Mouse (Mus musculus): ENCODE data around the gene Prkag3. TPM values are rescaled to one million over a fixed set of nuclear protein-coding genes. Genes with fewer than 3 reads are reported as not detected.

Prkag3 gene
- total RNA-seq, 1 experiment from 2014 or later: 0.23 TPM

GRCm38 (mm10) chr1:74771467-74771844 lies 22.4 kb upstream of the Prkag3 start:
- no peak for ATAC-seq (ENCODE audit: extremely low read depth, insufficient number of reproducible peaks, low FRiP score, poor library complexity, severe bottlenecking)

GRCm38 (mm10) chr1:74770727-74771466 lies 21.9 kb upstream of the Prkag3 start:
- no peak for ATAC-seq (ENCODE audit: extremely low read depth, insufficient number of reproducible peaks, low FRiP score, poor library complexity, severe bottlenecking)

GRCm38 (mm10) chr1:74763081-74763480 lies 14.1 kb upstream of the Prkag3 start:
- ATAC-seq (ENCODE audit: extremely low read depth, insufficient number of reproducible peaks, low FRiP score, poor library complexity, severe bottlenecking): no peak

GRCm38 (mm10) chr1:74759773-74760172 lies 10.8 kb upstream of the Prkag3 start:
- no peak for ATAC-seq (ENCODE audit: extremely low read depth, insufficient number of reproducible peaks, low FRiP score, poor library complexity, severe bottlenecking)

- no peak for ATAC-seq (ENCODE audit: extremely low read depth, insufficient number of reproducible peaks, low FRiP score, poor library complexity, severe bottlenecking)
Observed at GRCm38 (mm10) chr1:74754175-74754785, 5.3 kb upstream of the Prkag3 start.

GRCm38 (mm10) chr1:74753266-74753974 lies 4.4 kb upstream of the Prkag3 start:
- ATAC-seq (ENCODE audit: extremely low read depth, insufficient number of reproducible peaks, low FRiP score, poor library complexity, severe bottlenecking): no peak

GRCm38 (mm10) chr1:74752833-74753232 lies 3.8 kb upstream of the Prkag3 start:
- ATAC-seq (ENCODE audit: extremely low read depth, insufficient number of reproducible peaks, low FRiP score, poor library complexity, severe bottlenecking): no peak

GRCm38 (mm10) chr1:74752150-74752549 lies 3.1 kb upstream of the Prkag3 start:
- ATAC-seq (ENCODE audit: extremely low read depth, insufficient number of reproducible peaks, low FRiP score, poor library complexity, severe bottlenecking): no peak

GRCm38 (mm10) chr1:74750683-74751082 lies 1.7 kb upstream of the Prkag3 start:
- ATAC-seq (ENCODE audit: extremely low read depth, insufficient number of reproducible peaks, low FRiP score, poor library complexity, severe bottlenecking): no peak

- ATAC-seq (ENCODE audit: extremely low read depth, insufficient number of reproducible peaks, low FRiP score, poor library complexity, severe bottlenecking): no peak
Observed at GRCm38 (mm10) chr1:74749301-74749700, 280 bp upstream of the Prkag3 start.

GRCm38 (mm10) chr1:74747335-74747734 lies 1.7 kb downstream of the Prkag3 start:
- no peak for ATAC-seq (ENCODE audit: extremely low read depth, insufficient number of reproducible peaks, low FRiP score, poor library complexity, severe bottlenecking)

GRCm38 (mm10) chr1:74740846-74741245 lies 8.2 kb downstream of the Prkag3 start:
- ATAC-seq (ENCODE audit: extremely low read depth, insufficient number of reproducible peaks, low FRiP score, poor library complexity, severe bottlenecking): no peak

- ATAC-seq (ENCODE audit: extremely low read depth, insufficient number of reproducible peaks, low FRiP score, poor library complexity, severe bottlenecking): no peak
Observed at GRCm38 (mm10) chr1:74737500-74737899, 11.5 kb downstream of the Prkag3 start.

- ATAC-seq (ENCODE audit: extremely low read depth, insufficient number of reproducible peaks, low FRiP score, poor library complexity, severe bottlenecking): no peak
Observed at GRCm38 (mm10) chr1:74736977-74737376, 12.0 kb downstream of the Prkag3 start.

- ATAC-seq (ENCODE audit: extremely low read depth, insufficient number of reproducible peaks, low FRiP score, poor library complexity, severe bottlenecking): no peak
Observed at GRCm38 (mm10) chr1:74728446-74728845, 20.6 kb downstream of the Prkag3 start.

GRCm38 (mm10) chr1:74726674-74727073 lies 22.3 kb downstream of the Prkag3 start:
- ATAC-seq (ENCODE audit: extremely low read depth, insufficient number of reproducible peaks, low FRiP score, poor library complexity, severe bottlenecking): no peak

- ATAC-seq (ENCODE audit: extremely low read depth, insufficient number of reproducible peaks, low FRiP score, poor library complexity, severe bottlenecking): no peak
Observed at GRCm38 (mm10) chr1:74726114-74726513, 22.9 kb downstream of the Prkag3 start.

GRCm38 (mm10) chr1:74723748-74724147 lies 25.3 kb downstream of the Prkag3 start:
- ATAC-seq (ENCODE audit: extremely low read depth, insufficient number of reproducible peaks, low FRiP score, poor library complexity, severe bottlenecking): no peak

- ATAC-seq (ENCODE audit: extremely low read depth, insufficient number of reproducible peaks, low FRiP score, poor library complexity, severe bottlenecking): no peak
Observed at GRCm38 (mm10) chr1:74721657-74722056, 27.4 kb downstream of the Prkag3 start.

- no peak for ATAC-seq (ENCODE audit: extremely low read depth, insufficient number of reproducible peaks, low FRiP score, poor library complexity, severe bottlenecking)
Observed at GRCm38 (mm10) chr1:74719281-74719680, 29.7 kb downstream of the Prkag3 start.

Data from neutrophil, adult 5-6 weeks (primary cell).